9 mouse cellular contexts compared by ENCODE assay signal in the genomic region with DNA sequence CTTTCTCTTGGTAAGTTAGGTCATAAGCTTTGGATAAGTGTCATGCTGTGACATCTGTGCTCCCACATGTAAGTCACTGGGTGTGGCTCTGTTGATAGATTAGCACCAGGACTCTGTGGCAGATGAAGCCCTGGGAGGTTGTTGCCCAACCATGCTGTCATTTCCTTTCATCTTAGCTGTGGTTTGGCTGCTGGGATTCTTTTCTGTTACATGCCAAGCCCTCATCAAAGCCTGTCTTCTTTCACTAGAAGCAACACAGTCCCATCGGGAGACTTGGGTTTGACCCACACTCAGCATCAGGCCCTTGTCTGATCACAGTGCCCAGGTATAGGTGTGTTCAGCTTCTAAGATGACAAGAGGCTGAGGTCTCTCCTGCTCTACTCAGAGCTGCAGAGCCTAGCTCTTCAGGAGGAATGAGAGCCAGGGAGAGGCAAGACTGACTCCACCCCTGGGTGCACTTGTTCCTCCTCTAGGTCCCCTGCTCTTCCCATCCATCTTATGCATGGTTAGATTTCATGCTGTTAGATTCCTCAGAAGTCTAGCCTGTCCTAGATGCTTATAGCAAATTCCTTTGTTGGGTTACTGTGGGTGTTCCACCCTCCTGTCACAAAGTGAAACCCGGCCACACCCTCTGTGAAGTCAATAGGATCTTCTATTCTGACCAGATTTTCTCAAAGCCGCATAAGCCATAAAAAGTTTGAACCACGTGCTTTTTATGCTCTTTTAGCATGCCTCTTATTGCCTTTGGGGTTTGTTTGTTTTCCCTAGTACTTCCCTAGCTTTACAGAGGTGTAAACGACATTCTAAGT. TPM values are rescaled to one million over a fixed set of nuclear protein-coding genes. Genes with fewer than 3 reads are reported as not detected.
DNase-seq lines count a peak whose midpoint lies in the region; ATAC-seq and TF ChIP-seq lines count a peak whose summit lies in the region.
"Had no signal": no experiment of that assay in that cellular context is flagged by ENCODE, and none has a peak within 500 bp of the region (broad histone marks: within the 10 kb centered on the region; RNA-seq: fewer than 3 reads in every experiment).

No protein-coding gene starts in this region.

- DNase-seq in CD4-positive, CD25-positive, alpha-beta regulatory T cell, adult 2 months (ENCODE audit: low read depth, low spot score): peak; percentile 24
- DNase-seq in NIH3T3 (ENCODE audit: low read depth): peak; percentile 22
- DNase-seq in left cerebral cortex, adult 2 months (ENCODE audit: extremely low spot score in 1 of 2, low spot score in 2 of 2): no peak
- DNase-seq: cerebellum, adult 8-10 months had no signal

- H3K27ac ChIP-seq in forebrain, embryonic 12.5 days: no peak overlapping the region
- H3K27ac ChIP-seq in left cerebral cortex, adult 2 months: no peak overlapping the region
- no peak overlapping the region for H3K27ac ChIP-seq in kidney, embryonic 14.5 days (ENCODE audit: low read depth, low read length)

- H3K9me3 ChIP-seq in forebrain, embryonic 12.5 days: no peaks in the 10 kb centered on the region
- H3K9me3 ChIP-seq in kidney, embryonic 14.5 days (ENCODE audit: control insufficient read depth, low read length): no peaks in the 10 kb centered on the region

- H3K4me3 ChIP-seq in forebrain, embryonic 12.5 days (replicated peaks): no peak overlapping the region
- no peak overlapping the region for H3K4me3 ChIP-seq in left cerebral cortex, adult 2 months
- H3K4me3 ChIP-seq in kidney, embryonic 14.5 days (ENCODE audit: low read length): no peak overlapping the region

- H3K27me3 ChIP-seq in forebrain, embryonic 12.5 days: no peaks in the 10 kb centered on the region
- no peaks in the 10 kb centered on the region for H3K27me3 ChIP-seq in kidney, embryonic 14.5 days (ENCODE audit: control insufficient read depth, insufficient read depth, low read length)

- H3K4me1 ChIP-seq in forebrain, embryonic 12.5 days: no peaks in the 10 kb centered on the region
- H3K4me1 ChIP-seq in kidney, embryonic 14.5 days (ENCODE audit: control insufficient read depth, insufficient read depth, low read length): no peaks in the 10 kb centered on the region

- no peak for ATAC-seq in CD4-positive, CD25-positive, alpha-beta regulatory T cell, adult 4 months
- ATAC-seq in inflammation-experienced regulatory T-cells, adult 6 months: peak; percentile 38
- ATAC-seq in megakaryocyte progenitor cell, adult 5-6 weeks (replicated peaks; ENCODE audit: poor library complexity): peak; percentile 98
- ATAC-seq in forebrain, embryonic 12.5 days (ENCODE audit: low FRiP score): no peak
- ATAC-seq in kidney, embryonic 14.5 days (ENCODE audit: low FRiP score, low TSS enrichment): no peak

- 81% methylated on average over 5 of the region's 5 CpGs for WGBS in forebrain, embryonic 12.5 days
- WGBS in kidney, embryonic 14.5 days: 41% methylated on average over 5 of the region's 5 CpGs

- no peak overlapping the region for H3K9ac ChIP-seq in forebrain, embryonic 12.5 days
- H3K9ac ChIP-seq in kidney, embryonic 14.5 days (ENCODE audit: low read depth, low read length): no peak overlapping the region

- intact Hi-C loops in left cerebral cortex, adult 2 months (cut with DNase I): no loop called here

- no peak overlapping the region for H3K4me2 ChIP-seq in forebrain, embryonic 12.5 days
- no peak overlapping the region for H3K4me2 ChIP-seq in kidney, embryonic 14.5 days (replicated peaks; ENCODE audit: low read depth, low read length)

- H3K36me3 ChIP-seq in forebrain, embryonic 12.5 days (replicated peaks): no peaks in the 10 kb centered on the region
- no peaks in the 10 kb centered on the region for H3K36me3 ChIP-seq in kidney, embryonic 14.5 days (ENCODE audit: control insufficient read depth, insufficient read depth, low read length)

- no peak for TF ChIP-seq CTCF in left cerebral cortex, adult 2 months (IDR thresholded peaks at IDR 0.05)

RNA-seq across cellular contexts. Expression of gene Atg7, which starts 17.3 kb away (rescaled TPM):
- 10 to 100 TPM; 26.4 to 41.8 TPM for polyA plus RNA-seq in CD4-positive, CD25-positive, alpha-beta regulatory T cell, adult 4 months (2017; shearing (Covaris generic))
- 10 to 100 TPM; 29.7 to 39.8 (median 30.4) TPM for polyA plus RNA-seq in inflammation-experienced regulatory T-cells, adult 6 months (2017; shearing (Covaris generic))
- total RNA-seq in megakaryocyte progenitor cell, adult 5-6 weeks (2015): 17.5 and 24.5 TPM in 2 replicates
- 18.1 and 23.3 TPM in 2 replicates for total RNA-seq in megakaryocyte progenitor cell, adult 5-6 weeks (2017)
- polyA plus RNA-seq in forebrain, embryonic 12.5 days (2016; fragmentation: Nextera tagmentation; extraction: Ambion mirVana): 19.9 and 21.9 TPM in 2 replicates
- 10 to 100 TPM; 28.9 to 29.1 TPM for total RNA-seq in left cerebral cortex, adult 2 months (2021)
- polyA plus RNA-seq in kidney, embryonic 14.5 days (2014; fragmentation: Nextera tagmentation; extraction: Ambion mirVana): 18.8 and 19.4 TPM in 2 replicates

Comparison
In these comparisons a context has a peak if more than half of its experiments do, and no peak if none do; other contexts are left out.
1. DNase-seq: peak in CD4-positive, CD25-positive, alpha-beta regulatory T cell, adult 2 months (single experiment) and NIH3T3 (single experiment); none in left cerebral cortex, adult 2 months (0 of 2).
2. ATAC-seq: peak in inflammation-experienced regulatory T-cells, adult 6 months (single experiment) and megakaryocyte progenitor cell, adult 5-6 weeks (single experiment); none in CD4-positive, CD25-positive, alpha-beta regulatory T cell, adult 4 months (single experiment), forebrain, embryonic 12.5 days (single experiment) and kidney, embryonic 14.5 days (single experiment).